Mouse (Mus musculus) frontal cortex, postnatal 14 days (tissue): ENCODE results near the gene Pla2g2f.

Experiments used
- DNase-seq, 2 experiments: peaks; one replicate each; pipeline ENCODE4 v3.0.0; 2022; ENCODE audit warnings: low spot score in 2 of 2

Gene Pla2g2f

GRCm38 (mm10) chr4:138762266-138762665 is 4.8 kb upstream of the Pla2g2f start:
- no peak for DNase-seq

GRCm38 (mm10) chr4:138755983-138756382 is 1.4 kb downstream of the Pla2g2f start:
- DNase-seq = no peak

DNA sequence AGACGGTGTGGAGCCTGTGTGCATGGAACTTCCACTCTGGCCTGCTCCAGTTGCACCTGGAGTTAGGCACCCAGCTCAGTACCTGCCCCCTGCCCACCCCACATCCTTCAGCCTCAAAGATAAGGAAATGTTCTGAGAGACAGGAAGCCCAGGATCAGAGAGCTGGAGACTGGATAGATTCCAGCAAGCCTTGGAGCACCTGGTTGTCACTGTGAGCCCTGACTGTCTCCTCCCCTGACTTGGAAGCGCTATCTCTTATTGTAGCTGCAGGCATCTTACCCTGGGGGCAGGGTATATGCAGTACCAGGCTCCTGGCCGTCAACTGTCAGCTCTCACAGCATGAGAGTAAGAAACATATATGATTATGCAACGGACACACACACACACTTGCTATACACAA is 2.0 kb downstream of the Pla2g2f start:
- DNase-seq = no peak

- DNase-seq = no peak
These were observed 3.0 kb downstream of the Pla2g2f start for GRCm38 (mm10) chr4:138754432-138754831.

GRCm38 (mm10) chr4:138753608-138754007 is 3.8 kb downstream of the Pla2g2f start:
- no peak for DNase-seq

DNA sequence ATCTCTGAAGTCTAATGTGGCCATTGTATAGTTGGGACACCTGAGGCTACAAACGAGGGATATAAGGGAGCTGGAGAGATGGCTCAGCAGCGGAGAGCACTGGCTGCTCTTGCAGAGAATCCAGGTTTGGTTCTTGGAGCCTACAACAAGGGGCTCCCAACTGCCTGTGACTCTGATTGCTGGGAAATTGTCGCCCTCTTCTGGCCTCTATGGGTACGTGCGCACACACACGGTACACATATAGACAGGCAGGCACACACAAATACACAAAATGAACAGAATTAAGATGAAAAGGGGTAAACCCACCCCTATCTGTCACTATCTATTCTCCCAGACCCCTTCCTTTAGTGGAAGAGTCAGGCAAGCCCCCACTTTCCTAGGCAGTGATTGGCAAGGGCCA is 4.8 kb downstream of the Pla2g2f start:
- no peak for DNase-seq

DNA sequence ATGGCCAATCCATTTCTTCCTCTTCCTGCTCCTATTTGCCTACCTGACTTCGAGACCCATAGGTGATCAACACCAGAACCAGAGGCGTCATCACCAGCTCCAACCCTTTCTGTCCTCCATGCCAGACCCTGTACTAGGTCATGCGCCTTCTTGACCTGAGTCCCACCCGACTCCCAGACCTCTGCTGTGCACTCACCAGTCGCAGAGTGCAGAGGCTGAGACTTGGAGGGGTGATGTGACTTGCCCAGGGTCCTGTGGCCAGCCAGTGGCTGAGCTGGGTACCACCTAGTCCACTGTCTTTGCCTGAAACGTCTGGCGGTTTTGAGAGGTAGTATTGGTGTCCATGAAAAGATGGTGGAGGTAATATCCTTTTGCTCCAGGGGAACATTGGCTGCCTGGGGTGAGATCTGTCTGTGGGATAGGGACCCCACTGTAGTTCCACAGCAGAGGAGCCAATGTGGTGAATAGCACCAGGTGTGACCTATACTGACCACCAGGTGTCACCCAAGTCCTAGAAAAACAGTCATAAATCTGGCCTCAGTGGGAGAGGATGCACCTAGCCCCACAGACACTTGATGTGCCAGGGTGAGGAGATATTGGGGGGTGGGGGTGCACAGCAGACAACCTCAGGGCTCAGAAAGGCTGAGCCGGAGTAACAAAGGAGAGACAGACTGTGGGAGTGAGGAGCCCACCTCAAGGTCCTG is 8.9 kb downstream of the Pla2g2f start:
- peak in 1 of 2 experiments; percentile 57 for DNase-seq

- DNase-seq = no peak
These were observed 9.6 kb downstream of the Pla2g2f start for GRCm38 (mm10) chr4:138747851-138748250.

- DNase-seq = no peak
These were observed 10.6 kb downstream of the Pla2g2f start for GRCm38 (mm10) chr4:138746866-138747265.

GRCm38 (mm10) chr4:138745884-138746283 is 11.5 kb downstream of the Pla2g2f start:
- no peak for DNase-seq

GRCm38 (mm10) chr4:138739136-138739851 is 18.1 kb downstream of the Pla2g2f start:
- DNase-seq = no peak

DNA sequence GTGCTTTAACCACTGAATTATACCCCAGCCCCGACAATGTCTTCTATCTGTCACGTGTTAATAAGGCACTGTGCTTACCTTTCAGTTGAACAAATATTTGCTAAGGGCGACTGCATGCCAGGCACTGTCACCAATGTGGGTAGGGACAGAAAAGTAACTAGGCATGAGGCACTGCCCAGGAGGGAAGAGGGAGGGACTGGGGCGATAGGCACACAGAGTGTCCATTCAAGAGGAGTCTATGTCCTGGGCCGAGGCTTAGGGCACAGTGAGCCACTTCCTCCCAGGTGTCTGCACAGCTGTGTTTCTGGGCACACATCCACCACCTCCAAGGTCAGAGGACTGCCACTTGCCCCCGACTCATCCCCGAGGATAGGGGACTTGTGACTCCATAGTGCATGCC is 20.4 kb downstream of the Pla2g2f start, which contains the start of gene Ubxn10:
Gene Ubxn10 (minus strand): TSS at position 137 of the 400 bp plus-strand sequence.
- no peak for DNase-seq

DNA sequence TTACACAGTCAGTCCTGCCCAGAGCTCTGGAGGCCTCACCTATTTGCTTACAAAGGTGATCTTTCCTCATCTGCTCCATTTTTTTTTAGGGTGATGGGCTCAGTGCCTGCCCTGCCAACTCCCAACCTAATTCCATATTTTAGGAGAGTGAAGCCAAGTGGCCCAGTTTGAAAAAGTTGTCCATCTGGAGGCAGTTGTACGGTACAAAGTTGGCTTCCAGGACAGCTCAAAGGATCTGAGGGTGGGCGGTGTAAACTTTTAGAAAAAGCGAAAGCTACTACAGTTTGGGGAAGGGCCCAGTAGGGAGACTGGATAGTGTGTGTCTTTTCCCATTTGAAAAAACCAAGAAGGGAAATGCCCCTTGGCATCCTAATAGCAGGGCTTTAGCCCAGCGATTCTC is 22.6 kb downstream of the Pla2g2f start:
- DNase-seq = no peak

GRCm38 (mm10) chr4:138734105-138734504 is 23.3 kb downstream of the Pla2g2f start:
- no peak for DNase-seq

DNA sequence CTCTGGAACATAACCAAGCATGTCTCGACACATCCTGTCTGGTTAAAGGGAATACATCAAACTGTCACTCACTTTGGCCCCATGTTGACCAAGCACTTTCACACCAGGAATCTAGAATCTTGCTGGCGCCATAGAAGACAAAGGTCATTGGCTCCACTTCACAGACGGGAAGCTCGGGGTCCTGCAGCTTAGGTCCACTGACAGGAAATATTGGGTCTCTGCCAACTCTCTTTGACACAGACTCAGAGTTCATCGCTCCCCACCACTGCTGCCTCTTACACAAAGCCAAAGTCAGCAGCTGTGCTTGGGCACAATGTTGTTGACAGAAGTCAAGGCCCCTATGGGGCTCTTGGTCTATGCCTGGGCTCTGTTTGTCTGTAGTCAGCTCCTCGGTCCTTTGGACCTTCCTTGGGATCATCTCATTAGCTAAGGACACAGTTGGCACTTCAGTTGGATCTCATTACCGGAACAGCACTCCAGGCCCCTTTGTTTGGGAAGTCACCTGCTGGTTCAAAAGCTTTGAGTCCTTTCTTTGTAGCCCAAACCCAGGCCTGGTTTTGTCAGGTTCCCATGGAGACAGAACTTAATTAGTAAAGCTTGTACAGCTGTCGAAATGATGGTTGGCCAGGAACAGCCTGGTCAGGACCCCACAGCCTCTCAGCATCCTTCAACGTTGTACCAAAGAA is 28.3 kb downstream of the Pla2g2f start:
- DNase-seq = no peak

DNA sequence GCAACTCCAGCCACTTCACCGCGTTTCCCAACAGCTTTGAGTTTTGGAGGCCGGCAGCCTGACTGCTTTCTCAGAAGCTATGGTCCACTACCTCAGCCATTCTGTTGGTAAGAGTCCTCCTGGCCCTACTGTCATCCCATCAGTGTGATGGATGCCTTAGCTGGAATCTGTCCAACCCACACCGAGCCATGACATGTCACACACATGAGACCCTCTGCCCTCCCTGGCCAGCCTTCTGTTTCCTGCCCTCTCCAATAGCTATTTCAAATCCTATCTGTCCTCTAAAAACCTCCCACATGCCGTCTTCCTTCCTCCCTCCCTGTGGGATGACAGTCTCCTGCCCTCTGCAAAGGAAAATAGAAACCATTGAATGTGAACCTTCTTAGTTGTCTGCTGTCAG is 31.7 kb downstream of the Pla2g2f start:
- DNase-seq = no peak

GRCm38 (mm10) chr4:138725127-138725461 is 32.3 kb downstream of the Pla2g2f start:
- DNase-seq = peak in 1 of 2 experiments; percentile 62

GRCm38 (mm10) chr4:138724354-138725126 is 32.9 kb downstream of the Pla2g2f start, which contains the start of gene Pla2g2c:
Gene Pla2g2c (plus strand): TSS chr4:138724792.
- DNase-seq = no peak

DNA sequence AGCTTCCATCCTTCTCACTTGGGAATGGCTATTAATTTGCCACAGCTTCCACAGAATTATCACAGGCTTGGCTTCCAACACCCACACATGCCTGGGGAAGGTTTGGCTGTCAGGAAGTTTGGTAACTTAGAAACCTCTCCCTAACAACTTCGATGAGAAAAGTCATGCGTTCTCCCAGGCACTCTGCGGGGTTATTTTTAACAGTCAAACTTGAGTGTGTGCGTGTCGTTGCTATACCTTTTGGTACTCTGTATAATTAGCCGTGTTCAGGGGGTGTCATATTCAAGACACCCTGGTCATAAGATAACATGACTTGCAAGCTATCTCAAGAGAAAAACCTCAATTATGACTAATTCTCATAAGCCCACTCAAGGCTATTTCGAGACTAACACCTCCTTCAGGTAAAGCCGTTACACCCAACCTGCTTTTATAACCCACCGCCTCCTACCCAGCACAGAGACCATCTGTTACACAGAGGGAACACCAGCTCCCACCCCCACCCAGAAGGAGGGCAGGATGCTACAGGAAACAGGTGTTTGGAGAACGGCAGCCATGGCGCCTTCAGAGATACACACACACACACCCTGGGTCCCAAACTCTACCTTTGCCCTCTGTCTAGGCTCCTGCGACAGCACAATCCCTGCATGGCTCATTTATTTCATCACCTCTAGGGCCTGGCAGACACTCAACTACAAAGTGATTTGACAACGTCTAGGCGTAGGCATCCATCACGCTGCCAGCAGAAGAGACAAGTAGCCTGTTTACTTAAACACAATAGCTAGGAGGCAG is 33.7 kb downstream of the Pla2g2f start:
- DNase-seq = peak; percentile 64 to 77

DNA sequence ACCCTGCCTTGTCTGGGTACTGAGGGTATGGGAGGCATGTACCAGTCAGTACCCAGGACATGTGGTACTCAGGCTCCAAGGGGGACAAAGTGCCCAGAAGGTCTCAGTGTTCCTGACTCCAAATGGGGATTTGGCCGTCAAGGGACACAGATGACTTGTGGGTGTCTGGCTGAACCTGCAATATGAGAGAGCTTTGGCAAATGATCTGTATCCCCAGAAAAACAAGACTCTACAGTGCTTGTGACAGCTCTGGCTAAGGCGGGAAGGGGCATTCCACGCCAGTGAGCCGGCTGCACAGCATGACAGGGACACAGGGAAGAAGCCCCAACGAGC is 38.2 kb downstream of the Pla2g2f start:
- DNase-seq = no peak

- DNase-seq = no peak
These were observed 38.7 kb downstream of the Pla2g2f start for GRCm38 (mm10) chr4:138718586-138719263.
